ENCODE assay signal across 8 mouse cellular contexts in the genomic region with DNA sequence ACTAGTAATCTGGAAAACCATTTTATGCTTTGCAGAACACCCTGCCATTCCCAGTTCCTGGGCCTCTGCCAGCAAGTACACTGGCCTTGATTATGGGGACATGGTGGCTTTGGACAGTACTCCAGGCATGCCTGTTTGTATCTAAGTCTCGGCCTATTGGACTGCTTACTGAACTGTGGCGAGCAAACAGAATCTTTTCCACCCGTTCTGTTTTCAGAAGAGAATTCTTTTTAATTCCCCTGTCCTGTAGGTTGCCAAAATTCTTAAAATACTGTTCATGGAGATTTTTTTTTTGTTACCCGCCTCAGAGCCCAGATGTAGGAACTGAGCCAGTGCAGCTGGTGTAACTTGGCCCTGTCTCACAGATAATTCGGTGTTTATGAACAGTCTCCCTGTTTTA.
DNase-seq lines count a peak whose midpoint lies in the region; ATAC-seq and TF ChIP-seq lines count a peak whose summit lies in the region.

No protein-coding gene starts in this region.

- peak; percentile 72 for ATAC-seq in forebrain, embryonic 15.5 days (replicated peaks)
- ATAC-seq in forebrain, embryonic 12.5 days (ENCODE audit: low FRiP score): no peak
- no peak; the same call in 1 of the 2 replicates for ATAC-seq in limb, embryonic 15.5 days (ENCODE audit: insufficient number of reproducible peaks, low FRiP score, low TSS enrichment, low read depth)
- no peak for ATAC-seq in stomach, postnatal 0 days (ENCODE audit: low FRiP score, low TSS enrichment)
- ATAC-seq in midbrain, embryonic 11.5 days (ENCODE audit: low FRiP score): no peak

- WGBS in forebrain, embryonic 15.5 days: 47% methylated on average over 5 of the region's 5 CpGs
- 91% methylated on average over 5 of the region's 5 CpGs for WGBS in forebrain, embryonic 12.5 days
- 28% methylated on average over 5 of the region's 5 CpGs for WGBS in limb, embryonic 15.5 days
- WGBS in stomach, postnatal 0 days: 43% methylated on average over 5 of the region's 5 CpGs
- 85% methylated on average over 5 of the region's 5 CpGs for WGBS in midbrain, embryonic 11.5 days

- peaks cover 9% of the 10 kb centered on the region for H3K4me1 ChIP-seq in forebrain, embryonic 15.5 days
- H3K4me1 ChIP-seq in forebrain, embryonic 12.5 days: no peaks in the 10 kb centered on the region
- H3K4me1 ChIP-seq in limb, embryonic 15.5 days: peaks cover 9% of the 10 kb centered on the region; the same call in 1 of the 2 replicates
- H3K4me1 ChIP-seq in stomach, postnatal 0 days (replicated peaks; ENCODE audit: control insufficient read depth, insufficient read depth): no peaks in the 10 kb centered on the region
- H3K4me1 ChIP-seq in midbrain, embryonic 11.5 days (ENCODE audit: control insufficient read depth, insufficient read depth, low read length): no peaks in the 10 kb centered on the region

- no peak overlapping the region for H3K9ac ChIP-seq in forebrain, embryonic 15.5 days (replicated peaks)
- no peak overlapping the region for H3K9ac ChIP-seq in forebrain, embryonic 12.5 days
- H3K9ac ChIP-seq in limb, embryonic 15.5 days: no peak overlapping the region
- H3K9ac ChIP-seq in stomach, postnatal 0 days (ENCODE audit: low read length): no peak overlapping the region
- no peak overlapping the region for H3K9ac ChIP-seq in midbrain, embryonic 11.5 days (ENCODE audit: low read length)

- no peaks in the 10 kb centered on the region for H3K9me3 ChIP-seq in forebrain, embryonic 15.5 days
- no peaks in the 10 kb centered on the region for H3K9me3 ChIP-seq in forebrain, embryonic 12.5 days
- no peaks in the 10 kb centered on the region for H3K9me3 ChIP-seq in limb, embryonic 15.5 days
- no peaks in the 10 kb centered on the region for H3K9me3 ChIP-seq in stomach, postnatal 0 days (ENCODE audit: control insufficient read depth, low read length)
- no peaks in the 10 kb centered on the region for H3K9me3 ChIP-seq in midbrain, embryonic 11.5 days (ENCODE audit: control insufficient read depth, low read length)

- peak overlapping the region; percentile 63; the same call in 1 of the 2 replicates for H3K27ac ChIP-seq in forebrain, embryonic 15.5 days (replicated peaks)
- H3K27ac ChIP-seq in forebrain, embryonic 12.5 days: no peak overlapping the region
- H3K27ac ChIP-seq in limb, embryonic 15.5 days: 0 out of 2 replicates have a peak overlapping the region, but pooled peaks have one; percentile 12
- H3K27ac ChIP-seq in stomach, postnatal 0 days (replicated peaks): no peak overlapping the region
- H3K27ac ChIP-seq in midbrain, embryonic 11.5 days (ENCODE audit: low read depth, low read length): no peak overlapping the region

- peak; percentile 76 to 85 for DNase-seq in adrenal gland, postnatal 36 days
- DNase-seq in frontal cortex, postnatal 36 days (ENCODE audit: low spot score in 2 of 2): peak; percentile 39 to 59
- peak; percentile 60 for DNase-seq in kidney, postnatal 10 days
- DNase-seq in stomach, postnatal 0 days (ENCODE audit: low spot score): peak; percentile 15
- DNase-seq in midbrain, embryonic 11.5 days (ENCODE audit: low spot score, missing footprints): no peak

- H3K4me2 ChIP-seq in forebrain, embryonic 15.5 days (replicated peaks): no peak overlapping the region
- H3K4me2 ChIP-seq in forebrain, embryonic 12.5 days: no peak overlapping the region
- H3K4me2 ChIP-seq in limb, embryonic 15.5 days: no peak overlapping the region
- no peak overlapping the region for H3K4me2 ChIP-seq in stomach, postnatal 0 days (replicated peaks; ENCODE audit: low read depth)
- H3K4me2 ChIP-seq in midbrain, embryonic 11.5 days: no peak overlapping the region

- no peaks in the 10 kb centered on the region for H3K36me3 ChIP-seq in forebrain, embryonic 15.5 days
- no peaks in the 10 kb centered on the region for H3K36me3 ChIP-seq in forebrain, embryonic 12.5 days (replicated peaks)
- H3K36me3 ChIP-seq in limb, embryonic 15.5 days: no peaks in the 10 kb centered on the region
- no peaks in the 10 kb centered on the region for H3K36me3 ChIP-seq in stomach, postnatal 0 days (ENCODE audit: control insufficient read depth, insufficient read depth, low read length)
- no peaks in the 10 kb centered on the region for H3K36me3 ChIP-seq in midbrain, embryonic 11.5 days (ENCODE audit: control insufficient read depth, insufficient read depth, low read length)

- H3K27me3 ChIP-seq in forebrain, embryonic 15.5 days: no peaks in the 10 kb centered on the region
- H3K27me3 ChIP-seq in forebrain, embryonic 12.5 days: no peaks in the 10 kb centered on the region
- no peaks in the 10 kb centered on the region for H3K27me3 ChIP-seq in limb, embryonic 15.5 days
- H3K27me3 ChIP-seq in stomach, postnatal 0 days (ENCODE audit: control insufficient read depth, insufficient read depth, low read length): no peaks in the 10 kb centered on the region
- no peaks in the 10 kb centered on the region for H3K27me3 ChIP-seq in midbrain, embryonic 11.5 days (ENCODE audit: control insufficient read depth, insufficient read depth, low read length)

- H3K4me3 ChIP-seq in forebrain, embryonic 15.5 days: no peak overlapping the region
- H3K4me3 ChIP-seq in forebrain, embryonic 12.5 days (replicated peaks): no peak overlapping the region
- H3K4me3 ChIP-seq in limb, embryonic 15.5 days: no peak overlapping the region
- H3K4me3 ChIP-seq in stomach, postnatal 0 days (ENCODE audit: low read depth, low read length): no peak overlapping the region
- no peak overlapping the region for H3K4me3 ChIP-seq in midbrain, embryonic 11.5 days (ENCODE audit: low read depth, low read length)

- no peak for TF ChIP-seq EP300 in stomach, postnatal 0 days (optimal IDR thresholded peaks at IDR 0.05)

- no peak for TF ChIP-seq CTCF in stomach, postnatal 0 days (IDR thresholded peaks at IDR 0.05; ENCODE audit: low read depth)

Comparison
In these comparisons a context has a peak if more than half of its experiments do, and no peak if none do; other contexts are left out.
1. H3K27ac ChIP-seq: peak in forebrain, embryonic 15.5 days (single experiment) and limb, embryonic 15.5 days (single experiment); none in forebrain, embryonic 12.5 days (single experiment), stomach, postnatal 0 days (single experiment) and midbrain, embryonic 11.5 days (single experiment).